Mouse (Mus musculus): ENCODE measurements at regions not wholly inside any gene's neighbourhood (a gene's known extent, or its start where the extent isn't known, plus 50 kb on each side); places are given as distances from the start of the nearest gene placed in this dataset.

- peak; percentile 28 for DNase-seq (ENCODE audit: low read depth, low spot score)
Measured at GRCm38 (mm10) chr3:130940302-130940867, 169.9 kb upstream of the Lef1 start.

DNA sequence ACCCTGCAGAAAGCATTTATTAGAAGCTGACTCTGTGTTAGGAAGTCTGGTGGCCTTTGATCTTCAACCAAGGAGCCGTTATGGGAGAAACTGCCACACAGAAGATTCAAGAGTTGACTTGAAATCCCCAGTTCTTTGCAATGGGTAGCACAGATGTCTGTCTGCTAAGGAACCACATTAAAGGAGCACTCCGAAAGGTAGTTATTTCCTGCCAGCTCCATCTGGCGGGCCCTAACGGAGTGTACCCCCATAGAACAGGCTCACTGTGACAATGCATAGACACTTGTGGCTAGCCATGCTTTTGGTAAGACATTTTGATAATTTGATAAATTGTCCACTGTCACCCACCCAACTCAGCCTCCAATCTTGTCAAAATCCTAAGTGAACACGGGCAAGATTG is 173.3 kb upstream of the Lef1 start:
- no peak for DNase-seq (ENCODE audit: low read depth, low spot score)

DNA sequence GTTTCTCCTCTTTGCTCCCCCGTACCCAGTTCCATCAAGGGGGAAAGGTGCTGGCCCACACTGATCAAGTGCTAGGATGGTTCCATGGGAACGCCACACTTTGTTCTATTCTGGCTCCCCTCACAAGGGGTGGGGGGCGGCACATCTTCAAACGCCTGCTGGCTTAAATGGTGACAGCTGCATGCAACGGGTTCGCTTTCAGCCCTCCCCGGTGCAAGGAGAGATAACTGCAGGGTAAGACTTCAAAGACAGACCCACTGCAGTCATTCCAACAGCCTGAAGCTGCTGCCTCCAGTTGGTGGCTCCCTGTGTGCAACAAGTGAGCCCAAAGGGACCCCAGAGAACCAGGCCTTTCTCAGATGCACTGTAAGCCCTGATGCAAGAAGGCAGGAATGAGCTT is 173.9 kb upstream of the Lef1 start:
- DNase-seq (ENCODE audit: low read depth, low spot score): no peak

DNA sequence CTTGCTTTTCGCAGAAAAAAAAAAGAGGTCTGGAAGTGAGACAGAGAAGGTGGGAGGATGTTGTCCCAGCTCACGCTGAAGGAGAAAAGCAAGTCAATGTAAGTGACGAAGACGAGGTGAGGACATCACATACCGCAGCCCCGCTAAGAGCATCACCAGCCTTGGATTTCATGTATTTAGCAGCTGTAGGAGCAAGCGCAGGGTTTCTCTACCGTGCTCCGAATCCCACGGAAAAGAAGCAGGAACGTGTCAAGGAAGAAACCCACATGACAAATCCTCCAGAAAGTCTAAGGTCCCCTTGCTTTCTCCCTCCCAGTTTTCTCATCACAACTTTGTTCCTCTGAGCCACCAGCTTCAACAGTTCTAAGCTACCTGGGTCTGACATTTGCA is 174.3 kb upstream of the Lef1 start:
- DNase-seq (ENCODE audit: low read depth, low spot score): no peak

DNA sequence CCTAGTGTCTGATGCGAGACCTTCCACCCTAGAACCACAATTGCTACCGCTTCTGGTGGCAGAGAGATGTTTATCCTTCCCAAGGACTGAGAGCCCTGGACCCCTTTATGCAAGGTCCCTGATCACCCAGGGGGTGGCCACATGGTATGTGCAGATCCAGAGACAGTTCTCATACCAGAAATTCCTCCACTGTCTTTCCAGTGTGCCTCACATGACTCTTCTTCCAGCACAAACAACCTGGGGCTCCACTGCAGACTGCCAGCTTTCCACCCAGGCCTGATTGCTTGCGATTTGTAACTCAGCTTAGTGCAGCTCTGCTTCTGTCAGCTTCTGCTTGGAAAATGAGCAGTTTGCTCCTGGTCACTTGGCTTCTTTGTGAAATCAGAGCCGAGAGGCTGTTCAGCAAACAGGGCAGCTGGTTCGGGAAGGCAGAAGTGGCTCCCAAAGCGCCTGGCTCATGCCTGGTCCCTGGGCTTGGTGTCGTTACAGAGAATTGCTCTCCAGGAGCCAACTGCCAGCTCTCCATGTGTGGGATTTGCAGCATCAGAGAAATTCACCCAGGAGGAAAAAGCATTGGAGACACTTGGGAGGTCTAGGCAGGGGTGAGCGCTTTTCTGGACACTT is 174.9 kb upstream of the Lef1 start:
- DNase-seq (ENCODE audit: low read depth, low spot score): no peak

DNA sequence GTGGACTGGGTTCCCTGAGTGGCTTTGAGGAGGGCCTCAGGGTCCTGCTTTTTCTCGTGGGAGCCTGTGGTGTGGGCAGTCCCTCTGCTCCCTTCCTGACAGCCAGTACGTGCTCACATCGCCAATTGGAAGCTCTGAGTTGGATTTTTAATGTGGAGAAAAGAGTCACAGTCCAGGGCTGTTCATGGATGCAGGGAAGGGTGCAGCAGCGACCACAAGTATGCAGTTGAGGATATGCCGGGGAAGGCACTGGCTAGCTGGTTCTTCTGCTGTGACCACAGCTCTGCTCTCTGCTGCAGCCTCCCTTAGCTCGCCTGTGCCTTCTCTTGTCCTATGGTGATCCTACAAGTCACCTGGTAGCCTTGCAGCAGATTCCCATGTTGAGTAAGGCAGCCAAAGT is 177.5 kb upstream of the Lef1 start:
- DNase-seq (ENCODE audit: low read depth, low spot score): no peak

DNA sequence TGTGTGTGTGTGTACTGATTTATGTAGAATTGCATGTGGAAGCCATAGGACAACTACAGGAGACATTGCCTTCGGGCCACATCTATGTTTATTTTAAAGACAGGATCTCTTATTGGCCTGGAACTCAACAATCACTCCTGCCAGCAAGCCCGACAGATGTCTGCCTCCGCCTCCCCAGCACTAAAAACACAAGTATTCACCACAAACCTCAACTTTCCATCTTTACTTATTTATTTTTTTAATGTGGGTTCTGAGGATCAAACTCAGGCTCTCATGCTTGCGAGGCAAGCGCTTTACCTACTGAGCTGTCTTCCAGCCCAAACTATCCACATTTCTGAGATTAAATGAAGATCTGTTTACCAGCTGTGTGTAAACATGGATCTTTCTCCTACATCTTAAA is 178.0 kb upstream of the Lef1 start:
- no peak for DNase-seq (ENCODE audit: low read depth, low spot score)

- DNase-seq (ENCODE audit: low read depth, low spot score): no peak
Measured at GRCm38 (mm10) chr3:130925000-130925399, 185.3 kb upstream of the Lef1 start.

- DNase-seq (ENCODE audit: low read depth, low spot score): no peak
Measured at GRCm38 (mm10) chr3:130923615-130923958, 186.7 kb upstream of the Lef1 start.

GRCm38 (mm10) chr3:130922812-130923614 is 187.3 kb upstream of the Lef1 start:
- DNase-seq (ENCODE audit: low read depth, low spot score): no peak

DNA sequence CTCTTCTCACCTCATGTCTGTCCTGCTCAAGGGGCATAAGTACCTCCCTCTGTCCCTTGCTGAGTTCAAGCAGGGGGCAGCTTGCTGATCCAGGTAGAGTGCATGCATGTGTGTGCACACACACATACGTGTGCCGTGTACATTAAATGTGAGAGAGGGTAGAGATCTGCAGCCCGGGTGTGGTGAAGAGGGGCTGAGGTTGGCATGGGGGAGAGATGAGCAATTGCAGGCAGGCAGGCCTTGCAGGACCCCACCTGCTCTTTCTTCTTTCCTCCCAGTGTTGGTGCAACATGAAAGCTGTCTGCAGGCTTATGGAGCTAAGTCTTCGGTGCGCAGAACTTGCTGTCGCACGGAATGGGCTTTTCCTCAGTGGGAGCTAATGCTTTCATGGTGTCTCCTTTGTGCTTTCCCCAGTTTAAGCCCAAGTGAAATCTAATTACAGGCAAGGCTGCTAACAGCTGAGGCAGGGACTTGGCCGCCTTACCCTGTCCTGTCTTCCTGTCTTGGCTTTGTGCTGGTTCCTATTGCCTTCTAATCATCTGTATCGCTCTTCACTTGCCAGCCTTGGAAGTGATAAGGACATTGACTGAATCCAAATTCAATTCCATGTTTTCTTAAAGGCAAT is 188.5 kb upstream of the Lef1 start:
- DNase-seq (ENCODE audit: low read depth, low spot score): no peak

DNA sequence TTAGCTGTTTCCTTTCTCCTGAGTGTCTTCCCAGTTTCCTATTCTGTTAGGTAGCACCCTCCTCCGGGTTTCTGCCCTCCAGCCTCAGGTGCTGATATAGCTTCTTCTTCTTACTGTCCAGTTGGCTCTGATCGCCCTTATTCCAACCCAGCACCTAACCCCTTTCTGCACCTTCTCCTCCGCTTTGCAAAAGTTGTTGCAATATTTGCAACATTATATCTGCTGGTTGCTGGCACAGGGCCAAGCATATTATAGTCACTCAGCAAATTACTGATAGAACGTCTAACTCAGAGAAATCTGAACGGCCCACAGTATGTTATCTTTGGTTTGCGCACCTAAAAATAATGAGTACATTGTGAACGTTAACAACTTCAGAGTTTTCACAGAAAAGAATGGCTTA is 183.6 kb upstream of the Rpl34 start:
- no peak for DNase-seq (ENCODE audit: low read depth, low spot score)

GRCm38 (mm10) chr3:130905101-130905500 is 174.9 kb upstream of the Rpl34 start:
- DNase-seq (ENCODE audit: low read depth, low spot score): no peak

DNA sequence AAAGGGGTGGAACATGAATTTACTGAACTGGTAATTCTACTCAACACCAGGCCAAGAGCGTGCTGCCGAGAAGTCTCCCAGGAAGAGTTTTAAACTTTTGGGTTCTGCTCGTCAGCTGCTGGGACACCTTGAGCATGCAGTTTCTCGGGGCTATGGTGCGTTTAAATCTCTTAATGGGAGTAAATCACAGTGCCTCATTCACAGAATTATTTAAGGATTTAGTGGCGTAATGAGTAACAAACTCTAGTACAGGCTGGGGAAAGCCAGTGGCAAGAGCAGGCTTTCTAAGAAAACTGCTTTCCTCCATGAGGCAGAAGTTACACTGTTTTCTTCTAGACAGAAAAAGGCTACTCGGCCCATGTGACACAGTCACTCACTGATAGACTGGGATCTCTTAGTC is 173.1 kb upstream of the Rpl34 start:
- no peak for DNase-seq (ENCODE audit: low read depth, low spot score)

DNA sequence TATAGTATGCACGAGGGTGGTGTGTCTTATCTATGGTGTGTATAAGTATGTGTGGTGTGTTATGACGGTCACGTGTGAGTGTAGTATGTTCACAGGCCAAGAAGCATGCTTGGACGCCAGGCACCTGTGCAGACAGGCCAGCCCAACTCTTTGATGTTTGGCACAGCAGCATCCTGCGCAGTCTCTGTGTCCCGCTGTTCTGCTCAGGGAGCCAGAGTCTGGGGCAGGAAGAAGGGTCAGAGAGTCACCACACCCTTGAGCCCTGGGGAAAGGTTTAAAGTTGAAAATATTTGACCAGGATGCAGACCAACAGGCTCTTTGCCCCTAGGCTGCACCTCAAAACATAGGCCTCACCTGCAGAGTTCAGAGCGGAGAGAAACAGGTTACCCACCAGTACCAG is 172.2 kb upstream of the Rpl34 start:
- DNase-seq (ENCODE audit: low read depth, low spot score): no peak

DNA sequence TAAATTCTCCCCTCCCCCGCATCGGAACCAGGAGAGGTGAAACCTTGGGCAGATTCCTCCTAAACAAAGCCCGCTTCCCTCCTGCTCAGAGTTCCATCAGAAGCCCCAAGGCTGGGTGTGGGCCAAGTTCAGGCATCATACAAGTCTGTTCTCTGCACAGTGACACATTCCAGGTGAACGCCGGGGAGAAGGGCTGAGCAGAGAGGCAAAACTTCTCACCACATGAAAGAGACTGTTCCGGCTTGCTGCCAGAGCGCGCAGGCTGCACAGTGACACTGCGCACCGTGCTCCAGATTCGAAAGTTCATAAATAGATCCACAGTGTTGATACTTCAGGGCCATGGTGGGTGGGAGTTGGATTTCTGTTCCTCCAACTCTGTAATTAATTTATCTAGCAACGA is 171.1 kb upstream of the Rpl34 start:
- no peak for DNase-seq (ENCODE audit: low read depth, low spot score)

DNA sequence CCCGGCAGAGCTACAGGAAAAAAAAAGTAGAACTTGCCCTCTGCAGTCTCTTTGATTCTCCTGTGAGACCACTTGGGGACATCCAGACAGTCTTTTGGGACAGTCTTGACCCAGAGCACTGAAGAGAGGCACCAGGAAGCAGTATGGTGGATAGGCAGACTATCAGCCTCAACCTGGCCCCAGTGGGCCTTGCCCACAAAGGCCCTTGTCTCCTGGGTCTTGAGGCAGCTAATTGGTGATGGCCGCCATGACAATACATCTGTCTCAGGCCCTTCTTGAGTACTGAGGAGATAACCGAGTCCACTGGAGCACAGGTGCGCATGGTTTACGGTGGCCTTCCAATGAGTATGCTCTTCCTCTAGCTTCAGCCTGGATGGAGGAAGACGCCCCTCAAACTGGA is 170.6 kb upstream of the Rpl34 start:
- no peak for DNase-seq (ENCODE audit: low read depth, low spot score)

- peak; percentile 18 for DNase-seq (ENCODE audit: low read depth, low spot score)
Measured at GRCm38 (mm10) chr3:130900054-130900840, 170.0 kb upstream of the Rpl34 start.

DNA sequence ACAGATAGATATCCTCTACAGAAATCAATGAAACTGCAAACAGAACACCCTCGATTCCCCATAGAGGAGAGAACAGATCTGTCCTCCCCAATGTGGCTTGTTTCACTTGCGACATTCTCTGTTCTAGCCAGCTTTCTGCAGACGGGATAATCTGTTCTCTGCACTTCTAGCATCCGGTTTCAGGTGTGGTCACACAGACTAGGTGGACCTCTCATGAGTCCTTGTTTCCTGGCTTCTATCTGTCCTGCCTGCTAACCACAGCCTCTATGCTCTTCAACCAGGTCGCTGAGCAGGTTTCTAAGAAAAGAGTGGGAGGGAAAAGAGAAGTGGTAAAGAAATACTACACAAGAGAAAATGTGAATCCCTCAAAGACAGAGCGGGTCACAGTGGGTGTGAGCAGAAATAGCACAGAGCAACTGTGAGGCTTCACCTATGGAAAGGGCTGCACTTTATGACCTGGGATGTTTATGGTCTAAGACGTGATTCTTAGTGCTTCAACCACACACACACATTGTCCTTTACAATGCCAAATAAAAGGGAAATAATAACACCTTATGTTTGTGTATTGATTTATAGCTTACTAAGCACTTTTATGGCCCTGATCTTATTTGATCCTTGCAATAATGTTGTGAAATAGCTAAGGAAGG is 164.1 kb upstream of the Rpl34 start:
- DNase-seq (ENCODE audit: low read depth, low spot score): no peak

GRCm38 (mm10) chr3:130891310-130891709 is 161.1 kb upstream of the Rpl34 start:
- DNase-seq (ENCODE audit: low read depth, low spot score): no peak

DNA sequence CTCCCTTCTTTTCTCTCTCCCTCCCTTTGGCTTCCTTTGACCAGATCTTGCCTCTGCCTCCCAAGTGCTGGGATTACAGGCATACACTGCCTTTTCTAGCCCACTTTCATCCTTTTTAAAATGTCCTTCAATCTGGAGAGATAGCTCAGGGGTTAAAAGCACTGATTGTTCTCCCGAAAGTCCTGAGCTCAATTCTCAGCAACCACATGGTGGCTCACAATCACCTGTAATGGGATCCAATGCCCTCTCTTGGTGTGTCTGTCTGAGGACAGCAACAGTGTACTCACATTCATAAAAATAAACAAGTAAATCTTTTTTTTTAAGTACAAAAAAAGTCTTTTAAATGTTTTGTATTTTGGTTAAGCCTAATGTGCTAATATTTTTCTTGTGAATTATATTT is 158.4 kb upstream of the Rpl34 start:
- DNase-seq (ENCODE audit: low read depth, low spot score): no peak

Measured in skeletal muscle tissue, adult 2 months (tissue).